Mouse (Mus musculus) frontal cortex, postnatal 25 days (tissue): ENCODE results near the gene Cux1.
"Not testable (repeated sequence)": the region's sequence is repeated elsewhere in the genome, so short reads cannot be mapped to it uniquely, and the experiment has no call there.

ENCODE experiments used
- DNase-seq, 2 experiments: peaks; one replicate each; pipeline ENCODE4 v3.0.0; 2022; ENCODE audit warnings: low spot score in 2 of 2

Gene Cux1

GRCm38 (mm10) chr5:136244762-136245540 is 322.3 kb downstream of the Cux1 start:
- DNase-seq: peak; percentile 70 to 74

DNA sequence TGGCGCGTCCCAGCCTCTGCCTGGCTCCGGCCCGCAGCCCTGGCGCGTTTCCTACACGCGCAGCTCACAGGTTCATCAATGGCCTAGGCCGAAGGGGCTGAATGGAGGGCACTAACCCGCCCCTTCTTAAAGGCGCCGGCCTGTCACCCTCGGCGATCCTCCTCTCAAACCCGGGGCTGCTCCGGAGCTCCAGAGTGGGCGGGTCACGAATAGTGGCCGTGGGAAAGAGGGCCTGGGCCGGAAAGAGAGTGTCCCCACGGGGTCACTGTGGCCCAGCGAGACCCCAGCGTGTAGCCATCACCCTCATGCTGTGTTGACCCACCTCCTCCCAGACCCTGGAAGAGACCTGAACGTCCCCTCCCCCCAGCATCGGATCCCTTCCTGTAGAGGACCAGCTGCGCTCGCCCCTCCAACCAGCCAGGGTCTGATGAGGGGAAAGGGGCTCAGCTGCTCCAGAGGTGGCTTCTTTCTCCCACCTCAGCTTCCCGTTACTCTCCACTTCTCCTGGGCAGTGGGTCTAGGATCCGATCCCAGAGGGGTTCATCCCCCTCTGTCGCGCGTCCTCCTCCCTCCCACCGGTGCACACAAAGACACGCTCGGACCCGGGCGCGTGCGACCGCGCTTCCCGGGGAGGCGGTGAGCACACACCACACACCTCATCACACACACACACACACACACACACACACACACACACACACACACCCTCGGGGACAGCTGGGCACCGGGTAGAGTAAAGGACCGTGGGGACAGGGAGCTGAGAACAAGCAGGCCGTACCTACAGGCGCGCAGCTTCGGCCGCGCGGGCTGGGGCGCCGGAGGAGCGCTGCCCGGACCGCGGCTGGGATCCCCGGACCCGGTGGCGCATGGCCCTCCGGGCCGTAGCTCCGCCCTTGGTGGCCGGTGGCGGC is 323.2 kb downstream of the Cux1 start:
- DNase-seq: no peak

GRCm38 (mm10) chr5:136241161-136241560 is 326.1 kb downstream of the Cux1 start:
- DNase-seq: no peak

GRCm38 (mm10) chr5:136240381-136240780 is 326.9 kb downstream of the Cux1 start:
- no peak for DNase-seq

- DNase-seq: no peak
Measured at GRCm38 (mm10) chr5:136237607-136238006, 329.7 kb downstream of the Cux1 start.

DNA sequence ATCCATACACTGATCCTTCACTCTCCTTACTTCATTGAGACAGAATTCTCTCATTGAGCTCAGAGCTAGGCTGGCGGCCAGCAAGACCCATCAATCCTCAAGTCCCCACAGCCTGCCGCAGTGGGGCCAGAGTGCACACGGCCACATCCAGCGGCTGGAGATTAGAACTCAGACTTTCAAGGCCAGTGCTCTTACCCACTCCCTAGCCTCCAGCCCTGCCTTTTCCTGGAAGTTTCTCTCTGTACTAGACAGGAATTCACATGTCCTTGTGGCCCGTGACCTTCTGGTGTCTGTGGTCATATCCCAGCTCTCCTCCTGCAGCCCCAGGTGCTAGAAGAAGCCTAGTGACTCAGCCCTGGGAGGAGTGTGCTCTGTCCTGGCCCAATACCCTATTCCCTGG is 330.7 kb downstream of the Cux1 start:
- no peak for DNase-seq

DNA sequence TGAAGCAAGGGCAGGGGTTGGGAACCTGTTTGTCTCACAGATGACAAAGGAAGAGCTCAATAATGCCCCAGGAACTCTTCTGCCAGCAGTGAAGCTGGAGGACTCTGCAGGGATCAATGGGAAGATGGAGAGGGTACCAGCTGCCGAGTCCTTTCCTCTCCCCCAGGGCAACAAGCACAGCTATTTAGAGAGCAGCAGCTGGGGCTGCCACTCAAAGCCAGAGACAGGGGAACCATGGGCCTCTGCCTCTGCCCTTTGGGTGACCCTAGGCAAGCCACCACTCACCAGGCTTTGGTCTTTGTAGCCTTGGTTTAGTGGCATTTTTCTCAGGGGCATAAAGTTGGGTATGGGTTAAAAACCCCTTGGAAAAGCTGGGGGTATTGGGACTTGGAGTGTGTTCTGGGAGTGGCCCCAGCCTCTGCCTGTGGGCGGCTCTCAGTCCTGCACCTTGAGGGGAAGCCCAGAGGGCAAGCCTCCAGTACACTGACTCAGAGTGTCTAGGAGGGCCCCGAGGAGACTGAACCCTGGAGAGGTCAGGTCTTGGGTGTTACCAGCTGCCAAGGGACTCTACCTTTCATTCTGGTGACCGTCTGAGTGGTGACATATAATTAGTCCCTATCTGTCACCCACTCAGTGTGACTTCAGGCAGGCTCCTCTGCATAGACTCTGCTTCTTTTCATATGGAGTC is 336.8 kb downstream of the Cux1 start:
- DNase-seq: no peak

- DNase-seq: no peak
Measured at GRCm38 (mm10) chr5:136226246-136226876, 340.9 kb downstream of the Cux1 start.

GRCm38 (mm10) chr5:136218585-136218984 is 348.7 kb downstream of the Cux1 start:
- no peak for DNase-seq

- no peak for DNase-seq
Measured at GRCm38 (mm10) chr5:136217932-136218381, 349.3 kb downstream of the Cux1 start.

GRCm38 (mm10) chr5:136217004-136217665 is 350.2 kb downstream of the Cux1 start:
- DNase-seq: no peak

DNA sequence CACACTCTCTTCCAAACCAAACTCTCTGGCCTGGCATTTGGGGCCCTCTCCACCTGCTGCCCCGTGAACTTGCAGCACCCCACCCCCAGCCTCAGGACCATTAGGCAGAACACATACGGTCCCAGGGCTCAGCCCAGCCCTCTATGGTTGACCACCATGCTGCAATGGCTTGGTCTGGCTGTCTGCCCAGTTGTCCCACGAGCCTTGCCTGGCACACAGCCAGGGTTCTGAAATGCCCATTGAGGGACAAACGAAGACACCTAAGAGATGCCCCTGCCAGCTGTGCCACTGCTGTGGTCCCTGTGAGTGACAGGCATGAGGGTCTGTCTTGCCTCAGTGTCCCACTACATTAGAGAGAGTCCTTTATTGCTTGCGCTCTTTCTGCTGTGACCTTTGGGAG is 351.3 kb downstream of the Cux1 start:
- no peak for DNase-seq

GRCm38 (mm10) chr5:136215211-136215610 is 352.1 kb downstream of the Cux1 start:
- no peak for DNase-seq

GRCm38 (mm10) chr5:136213716-136214115 is 353.6 kb downstream of the Cux1 start:
- no peak for DNase-seq

DNA sequence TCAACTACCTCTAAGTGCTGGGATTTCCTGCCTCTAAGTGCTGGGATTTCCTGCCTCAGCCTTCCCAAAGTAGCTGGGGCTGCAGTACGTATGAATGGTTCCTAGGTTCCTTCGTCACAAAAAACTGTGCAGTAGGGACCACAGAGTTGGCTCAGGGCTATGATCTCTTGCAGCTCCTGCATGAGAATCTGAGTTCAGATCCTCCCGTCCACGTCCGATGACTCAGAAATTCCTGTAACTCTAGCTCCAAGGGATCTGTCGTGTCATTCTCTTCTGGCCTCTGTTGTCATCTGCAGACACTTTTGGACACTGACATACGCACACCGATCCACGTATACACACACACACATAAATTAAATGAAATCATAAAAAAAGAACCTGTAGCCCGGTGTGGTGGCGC is 354.6 kb downstream of the Cux1 start:
- no peak for DNase-seq

DNA sequence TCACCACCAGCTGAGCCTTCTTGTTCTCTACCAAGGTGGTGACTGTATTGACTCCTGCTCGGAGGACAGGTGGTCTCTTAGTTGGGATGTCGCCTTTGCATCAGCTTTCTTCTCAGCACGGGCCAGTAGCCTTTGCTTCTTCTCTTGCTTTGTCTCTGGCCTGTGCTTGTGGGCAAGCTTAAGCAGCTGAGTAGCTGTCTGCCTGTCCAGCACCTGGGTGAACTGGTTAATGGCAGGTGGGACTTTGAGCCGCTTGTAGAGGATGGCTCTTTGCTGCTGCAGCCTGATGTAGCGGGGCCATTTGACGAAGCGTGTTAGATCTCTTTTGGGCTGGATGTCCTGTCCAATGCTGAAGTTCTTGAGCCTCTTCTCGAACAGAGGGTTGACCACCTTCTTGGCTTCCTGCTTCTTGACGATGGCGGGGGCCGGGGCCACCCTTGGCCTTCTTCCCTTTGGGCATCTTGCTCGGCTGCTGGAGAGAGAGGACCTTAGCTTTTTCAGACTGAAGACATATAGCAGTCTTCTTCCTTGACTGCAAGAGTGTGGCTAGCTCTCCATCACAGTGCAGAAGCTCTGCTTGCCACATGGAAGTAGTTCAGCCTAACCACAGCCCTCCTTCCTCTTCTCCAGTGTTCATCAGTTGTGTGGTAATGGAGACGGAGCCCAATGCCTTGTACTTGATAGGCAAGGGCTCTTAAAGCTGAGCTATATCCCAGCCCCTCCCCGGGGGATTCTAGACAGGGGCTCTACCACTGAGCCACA is 355.8 kb downstream of the Cux1 start:
- not testable (repeated sequence) for DNase-seq

- DNase-seq: no peak
Measured at GRCm38 (mm10) chr5:136210549-136210948, 356.7 kb downstream of the Cux1 start.

DNA sequence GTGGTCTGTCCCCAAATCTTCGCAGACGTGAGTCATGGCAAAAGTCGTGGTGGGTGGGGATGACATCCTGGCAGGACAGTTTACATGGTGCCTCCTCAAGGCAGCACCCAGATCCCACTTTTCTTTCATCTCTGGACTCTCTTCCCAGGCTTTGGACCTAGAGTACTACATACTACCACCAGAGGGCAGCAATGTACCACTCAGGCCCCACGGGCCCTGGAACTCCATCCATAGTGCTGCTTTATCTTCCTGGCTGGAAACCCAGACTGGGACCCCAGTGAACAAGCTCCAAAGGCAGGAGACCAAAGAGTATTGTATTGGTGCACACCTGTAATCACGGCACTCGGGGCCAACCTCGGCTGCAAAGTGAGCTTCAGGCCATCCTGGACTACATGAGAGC is 365.5 kb downstream of the Cux1 start:
- DNase-seq: peak; percentile 36 to 47

DNA sequence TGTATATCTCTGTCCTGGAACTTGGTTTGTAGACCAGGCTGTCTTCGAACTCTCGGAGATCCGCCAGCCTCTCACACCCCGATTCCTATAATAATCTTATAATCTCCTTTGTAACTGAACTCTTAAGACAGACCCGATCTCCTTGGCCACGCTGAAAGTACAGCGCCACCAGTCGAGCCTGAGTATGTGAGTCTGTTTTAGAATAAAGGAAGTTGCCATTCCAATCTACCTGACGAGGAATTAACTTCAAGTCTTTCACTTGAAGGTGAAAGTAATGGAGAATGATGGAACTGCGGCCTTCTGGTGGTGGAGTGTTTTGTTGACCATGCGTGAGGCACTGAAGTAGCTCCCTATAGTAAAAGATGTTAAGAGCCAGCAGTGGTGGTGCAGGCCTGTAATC is 367.8 kb downstream of the Cux1 start:
- no peak for DNase-seq
